Mouse (Mus musculus): ENCODE data around the gene Papln. TPM values are rescaled to one million over a fixed set of nuclear protein-coding genes. Genes with fewer than 3 reads are reported as not detected.

Gene Papln
- total and polyA plus RNA-seq, 3 experiments, result 4.9 to 8.7 (median 7.5) TPM

DNA sequence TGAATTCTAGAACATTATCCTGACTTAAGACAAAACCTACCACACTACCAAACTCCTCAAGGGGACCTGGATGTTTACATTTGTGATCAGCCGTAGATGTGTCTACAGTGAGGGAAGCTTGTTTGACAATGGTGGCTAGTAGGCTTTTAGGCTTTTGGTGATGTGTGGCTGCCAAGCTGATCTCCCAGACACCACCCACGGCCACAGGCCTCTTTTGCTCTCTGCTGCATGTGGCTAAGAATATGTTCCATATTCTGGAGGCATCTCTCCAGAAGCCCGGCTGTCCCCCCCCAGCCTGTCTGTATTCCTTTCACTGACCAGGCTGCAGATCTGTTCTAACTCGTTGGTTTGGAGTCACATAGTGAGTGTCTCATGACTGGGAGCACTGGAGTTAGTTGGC is 27.3 kb downstream of the Papln start:
- no peaks in the 10 kb centered on the region for H3K36me3 ChIP-seq (ENCODE audit: control insufficient read depth, insufficient read depth, low read length)
- no peak overlapping the region for H3K9ac ChIP-seq (ENCODE audit: low read depth, low read length)
- DNase-seq, result no peak
- H3K27me3 ChIP-seq (ENCODE audit: control insufficient read depth, insufficient read depth, low read length), result no peaks in the 10 kb centered on the region
- no peaks in the 10 kb centered on the region for H3K4me1 ChIP-seq (ENCODE audit: control insufficient read depth, insufficient read depth, low read length)
- TF ChIP-seq EP300 (IDR thresholded peaks at IDR 0.05; ENCODE audit: insufficient read depth, low read depth, low read length) (no peak), POLR2A (IDR thresholded peaks at IDR 0.05; ENCODE audit: insufficient read depth, low read depth, low read length) (no peak), CTCF (IDR thresholded peaks at IDR 0.05) (no peak)
- no peaks in the 10 kb centered on the region for H3K79me2 ChIP-seq (replicated peaks; ENCODE audit: control insufficient read depth, insufficient read depth, low read length)
- 73% methylated on average over 4 of the region's 4 CpGs for WGBS
- no peak overlapping the region for H3K4me3 ChIP-seq
- no peak overlapping the region for H3K27ac ChIP-seq
- intact Hi-C loops (cut with DNase I), result no loop called here

DNA sequence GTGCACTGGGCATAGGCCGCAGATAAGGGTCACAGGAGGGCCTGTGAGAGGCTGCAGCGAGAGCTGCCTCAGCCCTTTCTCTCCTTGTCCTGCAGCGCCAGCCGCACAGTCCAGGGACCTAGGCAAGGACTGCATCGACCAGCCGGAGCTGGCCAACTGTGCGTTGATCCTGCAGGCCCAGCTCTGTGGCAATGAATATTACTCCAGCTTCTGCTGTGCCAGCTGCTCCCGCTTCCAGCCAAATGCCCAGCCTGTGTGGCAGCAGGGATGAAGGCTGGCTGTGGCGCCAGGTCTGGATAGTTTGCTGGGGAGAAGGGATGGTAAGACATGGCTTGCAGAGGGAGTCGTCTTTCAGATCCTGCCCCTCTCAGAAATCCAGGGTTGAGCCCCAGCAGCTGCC is 28.3 kb downstream of the Papln start:
- no peak for DNase-seq
- Histone ChIP-seq H3K79me2 (replicated peaks; ENCODE audit: control insufficient read depth, insufficient read depth, low read length) (no peaks in the 10 kb centered on the region), H3K4me1 (ENCODE audit: control insufficient read depth, insufficient read depth, low read length) (no peaks in the 10 kb centered on the region), H3K27ac (no peak overlapping the region), H3K4me3 (no peak overlapping the region), H3K27me3 (ENCODE audit: control insufficient read depth, insufficient read depth, low read length) (no peaks in the 10 kb centered on the region), H3K9ac (ENCODE audit: low read depth, low read length) (no peak overlapping the region), H3K36me3 (ENCODE audit: control insufficient read depth, insufficient read depth, low read length) (no peaks in the 10 kb centered on the region)
- TF ChIP-seq POLR2A (IDR thresholded peaks at IDR 0.05; ENCODE audit: insufficient read depth, low read depth, low read length) (no peak), CTCF (IDR thresholded peaks at IDR 0.05) (no peak), EP300 (IDR thresholded peaks at IDR 0.05; ENCODE audit: insufficient read depth, low read depth, low read length) (no peak)
- 85% methylated on average over 10 of the region's 10 CpGs for WGBS
- intact Hi-C loops (cut with DNase I), result no loop called here

DNA sequence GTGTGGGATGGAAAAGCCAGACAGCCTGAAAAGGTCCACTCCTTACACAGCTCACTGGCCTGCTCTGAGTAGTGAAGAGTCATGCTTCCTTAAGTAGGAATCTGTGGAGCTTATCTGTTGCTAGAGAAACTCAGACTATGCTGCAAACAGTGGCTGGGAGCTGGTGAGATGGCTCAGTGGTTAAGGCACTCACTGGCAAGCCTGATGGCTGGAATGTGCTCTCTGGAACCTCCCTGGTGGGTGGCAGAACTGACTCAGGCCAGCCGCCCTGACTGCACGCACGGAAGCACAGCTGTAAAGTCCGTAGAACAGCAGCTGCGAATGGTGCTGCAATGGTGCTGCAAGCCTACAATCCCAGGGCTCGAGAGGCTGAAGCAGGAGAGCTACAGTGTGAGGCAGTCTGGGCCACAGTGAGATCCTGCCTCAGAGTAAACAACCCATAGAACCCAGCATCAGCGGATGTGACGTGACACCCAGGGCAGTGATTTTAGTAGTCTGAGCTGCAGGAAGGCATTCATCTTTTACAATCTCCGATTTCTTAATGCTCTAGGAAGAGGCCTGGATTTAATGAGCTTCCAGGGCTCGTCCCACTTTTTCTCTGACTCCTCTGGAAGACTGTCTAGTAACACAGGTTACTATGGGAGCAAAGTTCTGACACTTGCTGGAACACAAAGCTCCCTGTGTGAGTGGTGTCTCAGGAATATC is 29.4 kb downstream of the Papln start:
- Histone ChIP-seq H3K9ac (ENCODE audit: low read depth, low read length) (no peak overlapping the region), H3K27ac (no peak overlapping the region)

DNA sequence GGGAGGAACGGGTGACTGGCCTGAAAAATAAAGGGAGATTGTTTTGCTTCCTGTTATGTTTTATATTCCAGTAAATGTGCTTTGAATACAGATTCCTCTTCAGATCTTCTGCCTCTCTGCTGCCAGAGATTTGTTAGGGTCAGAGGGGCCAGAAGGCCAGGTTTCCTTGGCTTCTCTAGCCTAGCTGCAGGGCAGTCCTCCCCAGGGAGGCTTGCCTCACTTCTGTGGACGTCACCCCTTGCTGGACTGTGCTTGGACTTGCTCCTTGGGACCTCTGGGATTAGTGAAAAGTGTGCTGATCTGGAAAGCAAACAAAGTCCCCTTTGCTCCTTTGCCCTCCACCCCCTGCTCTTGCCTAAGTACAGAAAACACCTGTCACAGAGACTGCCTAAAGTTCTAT is 31.6 kb downstream of the Papln start:
- H3K36me3 ChIP-seq (ENCODE audit: control insufficient read depth, insufficient read depth, low read length), result no peaks in the 10 kb centered on the region
- no peak overlapping the region for H3K4me3 ChIP-seq
- 39% methylated on average over 2 of the region's 2 CpGs for WGBS
- DNase-seq, result peak in 1 of 2 experiments; percentile 30
- no peaks in the 10 kb centered on the region for H3K27me3 ChIP-seq (ENCODE audit: control insufficient read depth, insufficient read depth, low read length)
- TF ChIP-seq CTCF (IDR thresholded peaks at IDR 0.05), result no peak
- TF ChIP-seq POLR2A (IDR thresholded peaks at IDR 0.05; ENCODE audit: insufficient read depth, low read depth, low read length), result no peak
- no peak for TF ChIP-seq EP300 (IDR thresholded peaks at IDR 0.05; ENCODE audit: insufficient read depth, low read depth, low read length)
- no peaks in the 10 kb centered on the region for H3K4me1 ChIP-seq (ENCODE audit: control insufficient read depth, insufficient read depth, low read length)
- intact Hi-C loops (cut with DNase I), result no loop called here
- no peaks in the 10 kb centered on the region for H3K79me2 ChIP-seq (replicated peaks; ENCODE audit: control insufficient read depth, insufficient read depth, low read length)
- no peak overlapping the region for H3K27ac ChIP-seq
- H3K9ac ChIP-seq (ENCODE audit: low read depth, low read length), result no peak overlapping the region

More for the DNA sequence above, 29.4 kb downstream of the Papln start:
- intact Hi-C loops (cut with DNase I), result no loop called here
- Histone ChIP-seq H3K27me3 (ENCODE audit: control insufficient read depth, insufficient read depth, low read length) (no peaks in the 10 kb centered on the region), H3K36me3 (ENCODE audit: control insufficient read depth, insufficient read depth, low read length) (no peaks in the 10 kb centered on the region), H3K4me3 (no peak overlapping the region), H3K79me2 (replicated peaks; ENCODE audit: control insufficient read depth, insufficient read depth, low read length) (no peaks in the 10 kb centered on the region), H3K4me1 (ENCODE audit: control insufficient read depth, insufficient read depth, low read length) (no peaks in the 10 kb centered on the region)
- DNase-seq, result no peak
- TF ChIP-seq POLR2A (IDR thresholded peaks at IDR 0.05; ENCODE audit: insufficient read depth, low read depth, low read length), result no peak
- TF ChIP-seq CTCF (IDR thresholded peaks at IDR 0.05), result no peak
- no peak for TF ChIP-seq EP300 (IDR thresholded peaks at IDR 0.05; ENCODE audit: insufficient read depth, low read depth, low read length)
- 83% methylated on average over 10 of the region's 10 CpGs for WGBS

DNA sequence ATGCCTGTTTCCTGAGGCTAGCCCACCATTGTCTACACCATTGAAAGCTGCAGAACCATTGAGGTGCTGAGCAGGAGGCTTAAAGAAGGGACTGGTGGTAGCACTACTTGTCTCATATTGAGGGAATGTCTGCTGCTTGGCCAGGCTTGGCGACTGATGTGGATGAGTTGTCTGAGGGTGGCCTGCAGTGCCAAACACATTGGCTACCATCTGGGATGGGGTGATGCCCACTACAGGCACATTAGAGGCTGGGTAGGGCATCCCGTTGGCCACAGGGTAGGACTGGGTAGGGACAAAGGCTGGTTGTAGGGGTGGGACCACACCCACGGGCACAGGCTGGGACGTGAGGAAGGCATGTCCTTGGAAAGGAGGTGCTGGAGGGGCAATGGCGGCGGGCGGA is 32.2 kb downstream of the Papln start:
- no peak overlapping the region for H3K27ac ChIP-seq
- H3K36me3 ChIP-seq (ENCODE audit: control insufficient read depth, insufficient read depth, low read length), result no peaks in the 10 kb centered on the region
- DNase-seq, result no peak
- H3K9ac ChIP-seq (ENCODE audit: low read depth, low read length), result no peak overlapping the region
- no peaks in the 10 kb centered on the region for H3K4me1 ChIP-seq (ENCODE audit: control insufficient read depth, insufficient read depth, low read length)
- 91% methylated on average over 7 of the region's 7 CpGs for WGBS
- intact Hi-C loops (cut with DNase I), result no loop called here
- TF ChIP-seq POLR2A (IDR thresholded peaks at IDR 0.05; ENCODE audit: insufficient read depth, low read depth, low read length) (no peak), EP300 (IDR thresholded peaks at IDR 0.05; ENCODE audit: insufficient read depth, low read depth, low read length) (no peak), CTCF (IDR thresholded peaks at IDR 0.05) (no peak)
- no peaks in the 10 kb centered on the region for H3K79me2 ChIP-seq (replicated peaks; ENCODE audit: control insufficient read depth, insufficient read depth, low read length)
- H3K4me3 ChIP-seq, result no peak overlapping the region
- H3K27me3 ChIP-seq (ENCODE audit: control insufficient read depth, insufficient read depth, low read length), result no peaks in the 10 kb centered on the region

DNA sequence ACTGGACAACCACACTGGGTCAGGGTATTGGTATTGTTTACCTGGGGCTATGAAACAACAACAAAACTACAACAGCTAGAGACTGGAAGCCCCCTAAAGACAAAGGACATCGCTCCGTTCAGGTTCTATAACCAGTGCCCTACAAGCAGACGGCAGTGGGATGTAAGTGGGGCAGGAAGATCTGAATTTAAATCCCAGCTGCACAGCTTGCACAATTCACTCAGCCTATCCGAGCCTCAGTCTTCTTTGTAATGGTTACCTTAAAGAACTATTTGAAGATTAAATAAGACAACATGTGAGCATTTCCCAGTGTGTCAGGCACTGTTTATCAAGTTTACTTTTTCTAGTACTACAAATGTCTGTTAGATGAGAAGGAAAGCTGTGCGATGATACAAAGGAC is 34.9 kb downstream of the Papln start:
- H3K9ac ChIP-seq (ENCODE audit: low read depth, low read length), result no peak overlapping the region
- H3K4me1 ChIP-seq (ENCODE audit: control insufficient read depth, insufficient read depth, low read length), result no peaks in the 10 kb centered on the region
- intact Hi-C loops (cut with DNase I), result no loop called here
- DNase-seq, result no peak
- H3K27me3 ChIP-seq (ENCODE audit: control insufficient read depth, insufficient read depth, low read length), result no peaks in the 10 kb centered on the region
- TF ChIP-seq CTCF (IDR thresholded peaks at IDR 0.05) (no peak), POLR2A (IDR thresholded peaks at IDR 0.05; ENCODE audit: insufficient read depth, low read depth, low read length) (no peak), EP300 (IDR thresholded peaks at IDR 0.05; ENCODE audit: insufficient read depth, low read depth, low read length) (no peak)
- H3K36me3 ChIP-seq (ENCODE audit: control insufficient read depth, insufficient read depth, low read length), result peaks cover 3% of the 10 kb centered on the region; the same call in 1 of the 2 replicates
- H3K79me2 ChIP-seq (replicated peaks; ENCODE audit: control insufficient read depth, insufficient read depth, low read length), result no peaks in the 10 kb centered on the region
- H3K27ac ChIP-seq, result no peak overlapping the region
- no peak overlapping the region for H3K4me3 ChIP-seq
- WGBS, result 94% methylated on average over 5 of the region's 5 CpGs

All from heart, adult 2 months (tissue).